Mouse (Mus musculus) heart, adult 8-10 months (tissue): ENCODE measurements around the gene Rbm24. TPM values are rescaled to one million over a fixed set of nuclear protein-coding genes. Genes with fewer than 3 reads are reported as not detected.

Experiments
- DNase-seq: peaks from one replicate; pipeline ENCODE4 v3.0.0; 2022; ENCODE audit warnings: low spot score
- total RNA-seq, 4 experiments: library from RNA; stranded (reverse); gene quantifications; 2 replicates each; pipeline ENCODE4 v1.2.4; 2022

Gene Rbm24
- total RNA-seq, 4 experiments from 2014 or later, result 174 to 207 (median 195) TPM

- DNase-seq, result no peak
Measured at GRCm38 (mm10) chr13:46438960-46439359, 20.7 kb downstream of the Rbm24 start.

DNA sequence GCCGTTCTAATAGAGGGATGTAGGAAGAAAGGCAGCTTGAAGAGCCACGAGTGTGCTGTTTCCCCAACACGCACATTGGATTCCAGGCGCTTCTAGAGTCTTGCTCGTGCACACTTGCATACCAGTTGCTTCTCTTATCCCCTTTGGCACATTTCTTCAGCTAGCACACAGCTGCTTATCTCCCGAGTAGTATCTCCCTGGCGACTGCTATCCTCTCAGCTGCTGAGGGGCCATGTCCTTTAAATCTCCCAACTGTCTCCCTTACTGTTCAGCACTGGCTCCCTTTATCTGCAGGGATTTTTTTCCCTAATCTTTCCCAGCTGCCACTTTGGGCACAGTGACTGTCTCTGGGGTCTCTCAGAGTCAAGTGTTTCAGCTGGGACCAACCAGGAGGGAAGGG is 25.8 kb downstream of the Rbm24 start:
- no peak for DNase-seq

DNA sequence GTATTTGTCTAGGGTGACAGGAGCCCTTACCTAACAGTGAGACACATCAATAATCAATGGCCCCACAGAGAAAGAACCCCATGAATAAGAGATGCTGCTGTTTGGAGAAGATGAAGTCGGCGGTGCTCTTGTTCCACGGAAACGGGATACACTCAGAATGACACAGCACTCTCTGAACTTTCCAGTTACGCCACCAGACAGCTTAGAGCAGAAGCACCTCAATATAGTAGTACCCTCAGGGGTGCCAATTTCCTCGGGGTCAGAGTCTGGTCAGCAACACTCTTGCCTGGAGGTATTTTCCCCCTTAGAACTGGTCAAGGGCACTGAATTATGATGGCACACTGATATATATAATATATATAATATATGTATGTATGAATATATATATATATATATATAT is 27.8 kb downstream of the Rbm24 start:
- no peak for DNase-seq

DNA sequence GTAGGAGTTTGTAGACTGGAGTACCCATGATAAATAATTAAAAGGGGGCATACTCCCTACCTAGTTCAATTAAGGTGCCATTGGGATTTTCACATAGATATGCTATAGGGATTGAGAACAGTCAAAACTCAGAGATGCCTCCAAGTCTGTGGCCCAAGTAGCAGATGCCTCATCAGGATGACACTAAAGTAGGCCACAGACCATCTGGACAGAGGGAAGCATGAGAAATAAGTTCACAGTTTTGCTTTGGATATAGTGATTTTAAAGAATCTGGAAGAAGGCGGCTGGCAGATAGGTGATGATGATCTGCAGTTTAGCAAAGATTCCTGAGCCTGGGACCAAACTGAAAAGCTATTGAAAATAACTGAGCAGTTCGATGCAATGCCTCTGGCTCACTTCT is 30.0 kb downstream of the Rbm24 start:
- DNase-seq, result no peak

DNA sequence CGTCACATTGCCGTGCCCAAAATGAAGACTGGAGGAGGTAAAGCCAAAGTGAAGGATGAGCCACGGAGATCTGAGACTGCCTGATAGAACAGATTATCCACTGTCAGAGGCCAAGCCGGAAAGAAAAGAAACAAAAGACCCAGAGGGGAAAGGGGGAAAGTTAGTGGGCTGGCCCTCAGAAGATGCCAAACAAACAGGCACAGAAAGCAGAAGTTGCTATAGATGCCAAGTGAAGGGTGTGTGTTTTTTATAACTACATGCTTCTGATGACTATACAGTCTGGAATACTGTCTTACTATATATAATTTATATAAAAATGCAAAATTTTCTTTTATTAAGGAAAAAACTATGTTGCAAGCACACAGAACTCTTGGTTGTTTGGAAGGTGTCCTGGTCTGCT is 31.7 kb downstream of the Rbm24 start:
- DNase-seq, result no peak

- DNase-seq, result no peak
Measured at GRCm38 (mm10) chr13:46450623-46451022, 32.4 kb downstream of the Rbm24 start.

GRCm38 (mm10) chr13:46451548-46451947 is 33.3 kb downstream of the Rbm24 start:
- DNase-seq, result no peak

DNA sequence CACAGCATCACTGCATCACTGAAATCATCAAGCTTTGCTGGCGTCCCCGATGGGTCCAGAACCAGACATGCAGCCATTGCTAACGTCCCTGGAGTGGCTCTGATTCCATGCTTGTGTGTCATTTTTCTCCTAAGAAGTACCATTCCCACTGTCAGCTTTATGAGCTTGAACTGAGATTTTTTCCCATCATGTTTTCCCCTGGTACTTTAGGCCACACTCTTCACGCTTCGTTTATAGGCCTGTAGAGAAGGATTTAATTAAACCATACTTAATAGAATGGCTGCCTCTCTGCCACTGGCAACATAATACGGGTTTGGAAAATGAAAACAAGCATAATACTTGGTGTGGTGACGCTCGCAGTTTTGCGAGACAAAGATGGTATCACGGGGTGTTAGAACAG is 41.3 kb downstream of the Rbm24 start:
- DNase-seq, result no peak

DNA sequence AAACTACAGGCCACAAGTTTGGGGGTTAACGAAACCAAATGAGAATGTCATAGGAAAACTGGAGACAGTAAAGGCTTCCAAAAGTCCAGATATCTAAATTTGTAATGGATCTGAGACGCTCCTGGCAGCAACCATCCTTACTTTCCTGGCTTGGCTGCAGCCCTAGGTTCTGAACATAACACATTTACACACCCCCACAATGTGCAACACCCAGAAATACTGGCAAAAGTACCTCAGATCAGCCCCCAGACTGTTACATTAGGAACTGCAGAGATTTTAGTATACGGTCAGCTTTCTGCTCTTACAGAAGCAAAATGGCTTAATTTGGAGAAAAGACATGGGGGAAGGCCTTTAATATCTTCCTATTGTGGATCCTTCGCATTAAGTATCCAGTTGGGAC is 44.0 kb downstream of the Rbm24 start:
- no peak for DNase-seq

DNA sequence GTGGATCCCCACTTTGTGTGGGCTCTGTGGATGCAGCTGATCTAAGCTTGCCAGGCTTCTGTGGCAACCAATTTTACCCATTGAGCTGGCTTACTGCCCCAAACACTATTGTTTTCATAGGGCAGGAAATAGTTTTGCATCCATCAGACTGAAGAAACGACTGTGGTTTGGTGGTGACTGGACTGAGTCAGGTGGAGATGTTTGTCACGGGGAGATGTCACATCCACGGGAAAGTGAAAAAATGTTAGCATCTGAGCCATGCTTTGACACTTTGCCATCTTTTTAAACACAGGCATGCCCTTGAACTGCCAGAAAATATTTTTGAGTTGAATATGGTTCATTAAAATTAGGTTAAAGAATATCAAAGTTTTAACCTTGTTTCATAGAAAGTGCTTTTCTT is 45.5 kb downstream of the Rbm24 start:
- no peak for DNase-seq

DNA sequence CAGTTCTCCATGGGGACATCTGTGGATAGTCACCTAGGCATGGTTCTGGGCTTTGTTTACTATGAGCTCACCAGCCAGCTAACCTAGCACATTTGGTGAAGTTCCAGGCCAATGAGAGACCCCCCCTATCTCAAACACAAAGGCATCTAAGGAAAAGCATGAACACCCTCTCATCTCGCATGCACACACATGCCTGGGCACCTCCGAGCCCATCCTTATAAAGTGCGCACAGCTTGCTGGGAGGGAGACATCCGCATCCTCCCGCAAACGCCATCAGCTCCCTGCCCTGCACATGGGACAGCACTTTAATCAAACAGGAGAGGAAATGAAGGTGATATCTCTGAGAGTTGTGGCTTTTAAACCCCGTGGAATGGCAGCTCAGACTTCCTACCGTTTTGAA is 50.0 kb downstream of the Rbm24 start:
- no peak for DNase-seq

DNA sequence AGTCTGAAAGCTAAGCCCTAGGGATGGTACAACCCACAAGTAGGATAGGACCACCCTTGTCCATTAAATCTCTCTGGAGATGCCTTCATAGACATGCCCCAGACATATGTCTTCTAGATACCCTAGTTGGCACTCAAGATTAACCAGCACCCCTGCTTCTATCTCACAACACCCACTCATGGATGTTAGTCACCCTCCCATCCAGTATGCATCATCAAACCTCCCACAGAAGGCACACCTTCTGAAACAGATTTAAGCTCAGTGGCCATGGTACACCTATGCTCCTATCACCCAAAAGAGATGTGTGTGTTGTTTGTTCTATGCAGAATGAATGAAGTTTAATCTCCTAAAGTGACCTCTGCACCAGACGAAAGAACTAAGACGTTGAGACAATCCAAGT is 51.3 kb downstream of the Rbm24 start:
- no peak for DNase-seq

Other genes starting within 250 kb of the Rbm24 start
- gene Stmnd1, start 144.7 kb upstream of the Rbm24 start, total RNA-seq, result under 1 TPM; 0.19 to 0.66 (median 0.22) TPM
- gene Cap2, start 83.4 kb downstream of the Rbm24 start, total RNA-seq, result 100 to 1,000 TPM; 137 to 160 (median 155) TPM